Mouse (Mus musculus): ENCODE measurements around the gene Sass6. TPM values are rescaled to one million over a fixed set of nuclear protein-coding genes. Genes with fewer than 3 reads are reported as not detected.
"Not testable (repeated sequence)": the region's sequence is repeated elsewhere in the genome, so short reads cannot be mapped to it uniquely, and the experiment has no call there.

Gene Sass6
- polyA plus RNA-seq (2014; fragmentation: Nextera tagmentation; extraction: Ambion mirVana), result 18.8 and 25.3 TPM in 2 replicates

DNA sequence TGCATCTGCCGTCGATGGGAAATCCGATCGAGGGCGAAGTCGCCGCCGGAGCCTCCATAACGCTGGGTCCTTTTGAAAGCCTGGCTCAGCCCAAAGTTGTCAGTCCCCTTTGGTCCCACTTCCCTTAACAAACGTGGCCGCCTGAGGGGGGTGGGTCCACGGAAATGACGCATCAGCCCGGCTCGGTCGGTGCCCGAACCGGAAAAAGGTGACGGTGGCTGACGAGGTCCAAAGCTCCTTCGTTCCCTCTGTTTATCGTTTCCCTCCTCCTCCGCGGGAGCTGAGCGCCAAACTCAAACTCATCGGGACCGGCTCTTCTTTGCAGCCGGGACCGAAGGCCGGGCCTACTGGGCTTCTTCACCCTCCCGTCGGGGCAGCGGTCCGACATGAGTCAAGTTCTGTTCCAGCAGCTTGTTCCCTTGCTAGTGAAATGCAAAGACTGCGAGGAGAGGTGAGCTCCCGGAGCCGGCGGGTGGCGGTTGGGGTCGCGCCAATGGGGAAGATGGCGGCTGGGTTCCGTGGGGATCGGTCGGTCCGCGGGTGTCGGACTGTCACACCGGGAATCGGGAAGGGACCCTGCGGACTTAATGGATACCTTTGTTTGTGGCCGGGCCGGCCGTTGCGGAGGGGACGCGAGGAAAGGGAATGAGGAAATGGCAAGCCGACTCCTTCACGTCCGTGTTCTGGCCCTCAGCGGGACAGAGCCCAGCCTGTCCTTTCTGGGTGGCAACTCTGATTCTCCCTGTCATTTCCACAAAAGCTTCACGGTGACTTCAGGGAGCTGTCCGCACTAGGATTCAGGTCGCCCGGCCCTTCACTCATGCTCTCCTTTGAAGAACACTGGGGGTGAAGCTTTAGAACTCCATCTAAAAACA, at the start of gene Sass6:
Gene Sass6, plus strand, starts transcription at position 255 of the 875 bp plus-strand sequence.
- Histone ChIP-seq H3K9me3 (ENCODE audit: control insufficient read depth, low read length) (no peaks in the 10 kb centered on the region), H3K36me3 (ENCODE audit: control insufficient read depth, insufficient read depth, low read length) (peaks cover 19% of the 10 kb centered on the region), H3K27ac (ENCODE audit: low read depth) (peak within 1 kb of the TSS; percentile 69), H3K27me3 (replicated peaks; ENCODE audit: control insufficient read depth, insufficient read depth, low read length) (no peaks in the 10 kb centered on the region), H3K4me3 (ENCODE audit: low read depth, low read length) (peak within 1 kb of the TSS; percentile 77), H3K9ac (ENCODE audit: low read length) (peak within 1 kb of the TSS; percentile 67), H3K4me1 (replicated peaks; ENCODE audit: control insufficient read depth, insufficient read depth, low read length) (peaks cover 9% of the 10 kb centered on the region; the same call in 1 of the 2 replicates), H3K4me2 (ENCODE audit: low read length) (peak within 1 kb of the TSS; percentile 60)
- WGBS, result under 1% methylated on average over 65 of the region's 65 CpGs
- ATAC-seq (replicated peaks; ENCODE audit: low FRiP score, low TSS enrichment, low read depth) (peak; percentile 97), DNase-seq (ENCODE audit: low spot score) (peak; percentile 99)

DNA sequence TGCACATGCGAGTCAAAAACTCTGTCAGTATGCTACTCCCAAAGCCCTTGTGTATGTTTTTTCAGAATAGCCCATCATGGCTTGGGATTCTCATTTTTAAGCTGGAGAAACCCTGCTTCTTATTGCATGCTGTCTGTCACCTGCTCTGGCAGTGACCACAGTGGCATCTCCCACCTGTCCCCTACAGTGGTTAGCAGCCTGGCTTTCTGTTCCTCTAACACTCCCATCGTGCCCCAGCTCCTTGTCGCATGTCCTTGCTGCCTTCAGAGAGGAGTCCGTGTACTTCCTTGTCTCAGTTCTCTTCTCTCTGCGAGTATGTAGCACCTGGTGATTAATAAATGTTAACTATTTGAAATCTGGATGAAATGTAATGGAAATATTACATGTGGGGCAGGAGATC, 47.4 kb upstream of the Sass6 start:
- no peaks in the 10 kb centered on the region for H3K27me3 ChIP-seq (replicated peaks; ENCODE audit: control insufficient read depth, insufficient read depth, low read length)
- H3K4me3 ChIP-seq (ENCODE audit: low read depth, low read length), result no peak overlapping the region
- H3K27ac ChIP-seq (ENCODE audit: low read depth), result no peak overlapping the region
- no peak overlapping the region for H3K9ac ChIP-seq (ENCODE audit: low read length)
- H3K4me2 ChIP-seq (ENCODE audit: low read length), result no peak overlapping the region
- H3K4me1 ChIP-seq (replicated peaks; ENCODE audit: control insufficient read depth, insufficient read depth, low read length), result no peaks in the 10 kb centered on the region
- no peaks in the 10 kb centered on the region for H3K9me3 ChIP-seq (ENCODE audit: control insufficient read depth, low read length)
- DNase-seq (ENCODE audit: low spot score), result no peak
- H3K36me3 ChIP-seq (ENCODE audit: control insufficient read depth, insufficient read depth, low read length), result peaks cover 21% of the 10 kb centered on the region
- ATAC-seq (replicated peaks; ENCODE audit: low FRiP score, low TSS enrichment, low read depth), result no peak
- WGBS, result 82% methylated on average over 5 of the region's 5 CpGs

GRCm38 (mm10) chr3:116551362-116551761, 43.4 kb upstream of the Sass6 start:
- no peak overlapping the region for H3K9ac ChIP-seq (ENCODE audit: low read length)
- no peaks in the 10 kb centered on the region for H3K4me1 ChIP-seq (replicated peaks; ENCODE audit: control insufficient read depth, insufficient read depth, low read length)
- no peak overlapping the region for H3K4me3 ChIP-seq (ENCODE audit: low read depth, low read length)
- H3K36me3 ChIP-seq (ENCODE audit: control insufficient read depth, insufficient read depth, low read length), result peaks cover 12% of the 10 kb centered on the region
- H3K27me3 ChIP-seq (replicated peaks; ENCODE audit: control insufficient read depth, insufficient read depth, low read length), result no peaks in the 10 kb centered on the region
- H3K27ac ChIP-seq (ENCODE audit: low read depth), result no peak overlapping the region
- no peaks in the 10 kb centered on the region for H3K9me3 ChIP-seq (ENCODE audit: control insufficient read depth, low read length)
- DNase-seq (ENCODE audit: low spot score) (no peak), ATAC-seq (replicated peaks; ENCODE audit: low FRiP score, low TSS enrichment, low read depth) (no peak)
- no peak overlapping the region for H3K4me2 ChIP-seq (ENCODE audit: low read length)
- 90% methylated on average over 5 of the region's 5 CpGs for WGBS

DNA sequence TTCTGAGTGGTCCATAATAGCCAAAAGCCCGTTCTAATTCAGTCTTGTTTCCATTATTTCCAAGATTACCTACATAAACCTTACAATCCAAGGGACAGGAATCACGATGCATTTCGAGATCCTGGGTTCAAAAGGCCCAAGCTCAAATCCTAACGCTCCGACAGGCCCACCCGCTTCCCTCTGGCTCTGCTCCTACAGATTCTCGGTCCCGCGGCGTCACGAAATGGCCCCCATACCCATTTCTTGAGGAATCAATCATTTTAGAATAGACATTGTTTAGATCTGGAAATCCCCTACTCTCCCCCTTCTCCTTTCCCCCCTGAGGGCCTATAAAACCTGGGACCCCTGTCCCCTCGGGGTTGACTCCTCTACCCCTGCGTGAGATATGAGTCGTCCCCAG, 33.5 kb upstream of the Sass6 start:
- H3K36me3 ChIP-seq (ENCODE audit: control insufficient read depth, insufficient read depth, low read length); H3K4me2 ChIP-seq (ENCODE audit: low read length); H3K4me1 ChIP-seq (replicated peaks; ENCODE audit: control insufficient read depth, insufficient read depth, low read length); H3K9ac ChIP-seq (ENCODE audit: low read length); DNase-seq (ENCODE audit: low spot score); H3K4me3 ChIP-seq (ENCODE audit: low read depth, low read length); H3K9me3 ChIP-seq (ENCODE audit: control insufficient read depth, low read length); H3K27me3 ChIP-seq (replicated peaks; ENCODE audit: control insufficient read depth, insufficient read depth, low read length); H3K27ac ChIP-seq (ENCODE audit: low read depth); ATAC-seq (replicated peaks; ENCODE audit: low FRiP score, low TSS enrichment, low read depth): not testable (repeated sequence)
- WGBS, result 95% methylated on average over 13 of the region's 14 CpGs

DNA sequence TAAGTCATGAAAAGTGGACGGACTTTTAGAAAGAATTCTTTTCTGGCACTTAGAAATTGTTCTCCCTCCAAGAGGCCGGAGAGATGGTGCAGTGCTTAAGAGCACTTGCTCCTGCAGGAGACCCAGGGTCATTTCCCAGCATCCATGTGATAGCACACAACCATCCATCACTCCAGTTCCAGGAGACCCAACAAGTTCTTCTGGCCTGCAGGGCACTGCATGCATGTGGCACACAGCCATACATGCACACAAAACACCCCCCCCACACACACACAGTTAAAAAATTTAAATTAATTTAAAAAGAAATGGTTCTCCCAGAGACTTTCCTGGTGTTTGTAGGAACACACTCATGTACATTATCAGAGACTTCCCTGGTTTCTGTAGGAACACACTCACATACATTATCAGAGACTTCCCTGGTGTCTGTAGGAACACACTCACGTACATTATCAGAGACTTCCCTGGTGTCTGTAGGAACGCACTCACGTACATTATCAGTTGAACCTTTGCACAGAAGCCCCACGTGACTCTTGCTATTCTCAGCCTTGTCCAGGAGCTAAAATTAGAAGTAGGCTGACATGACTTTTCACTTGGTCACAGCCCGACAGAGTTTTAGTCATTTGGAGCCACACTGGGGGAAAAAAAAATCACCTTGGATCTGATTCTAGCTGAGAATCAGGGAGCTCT, 32.2 kb upstream of the Sass6 start, which contains the start of gene Lrrc39:
Gene Lrrc39, plus strand, starts transcription at position 566 of the 687 bp plus-strand sequence.
- Histone ChIP-seq H3K9me3 (ENCODE audit: control insufficient read depth, low read length) (peaks cover 4% of the 10 kb centered on the region; the same call in 1 of the 2 replicates), H3K9ac (ENCODE audit: low read length) (no peak within 1 kb of the TSS), H3K27ac (ENCODE audit: low read depth) (no peak within 1 kb of the TSS), H3K27me3 (replicated peaks; ENCODE audit: control insufficient read depth, insufficient read depth, low read length) (no peaks in the 10 kb centered on the region), H3K36me3 (ENCODE audit: control insufficient read depth, insufficient read depth, low read length) (no peaks in the 10 kb centered on the region), H3K4me1 (replicated peaks; ENCODE audit: control insufficient read depth, insufficient read depth, low read length) (no peaks in the 10 kb centered on the region), H3K4me2 (ENCODE audit: low read length) (0 out of 2 replicates have a peak within 1 kb of the TSS, but pooled peaks have one; percentile 20), H3K4me3 (ENCODE audit: low read depth, low read length) (no peak within 1 kb of the TSS)
- DNase-seq (ENCODE audit: low spot score), result peak; percentile 52
- peak; percentile 66; the same call in 1 of the 2 replicates for ATAC-seq (replicated peaks; ENCODE audit: low FRiP score, low TSS enrichment, low read depth)
- 60% methylated on average over 7 of the region's 7 CpGs for WGBS

DNA sequence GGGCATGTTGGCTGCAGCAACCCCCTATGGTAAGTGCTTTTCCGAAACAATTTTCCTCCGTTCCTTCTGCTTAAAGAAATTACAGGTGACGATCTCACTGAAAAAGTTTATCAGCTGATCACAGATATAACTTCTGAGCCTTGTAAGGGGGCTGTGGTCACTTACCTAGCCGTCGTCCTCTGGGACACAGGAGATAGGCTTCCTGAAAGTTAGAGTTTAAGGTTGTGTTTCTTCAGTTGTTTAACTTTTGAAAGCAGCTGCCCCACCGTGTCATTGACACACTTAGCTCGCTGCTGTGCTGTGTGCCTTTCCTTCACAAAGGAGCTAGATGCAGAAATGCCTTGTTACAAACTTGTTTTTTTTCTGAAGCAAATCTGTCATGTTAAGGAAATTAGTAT, 31.7 kb upstream of the Sass6 start:
- H3K9me3 ChIP-seq (ENCODE audit: control insufficient read depth, low read length), result peaks cover 4% of the 10 kb centered on the region; the same call in 1 of the 2 replicates
- H3K9ac ChIP-seq (ENCODE audit: low read length), result no peak overlapping the region
- 72% methylated on average over 7 of the region's 7 CpGs for WGBS
- ATAC-seq (replicated peaks; ENCODE audit: low FRiP score, low TSS enrichment, low read depth), result no peak
- H3K4me1 ChIP-seq (replicated peaks; ENCODE audit: control insufficient read depth, insufficient read depth, low read length), result no peaks in the 10 kb centered on the region
- H3K4me2 ChIP-seq (ENCODE audit: low read length), result 0 out of 2 replicates have a peak overlapping the region, but pooled peaks have one; percentile 20
- H3K4me3 ChIP-seq (ENCODE audit: low read depth, low read length), result no peak overlapping the region
- no peak overlapping the region for H3K27ac ChIP-seq (ENCODE audit: low read depth)
- no peaks in the 10 kb centered on the region for H3K36me3 ChIP-seq (ENCODE audit: control insufficient read depth, insufficient read depth, low read length)
- no peak for DNase-seq (ENCODE audit: low spot score)
- H3K27me3 ChIP-seq (replicated peaks; ENCODE audit: control insufficient read depth, insufficient read depth, low read length), result no peaks in the 10 kb centered on the region

GRCm38 (mm10) chr3:116570628-116571027, 24.2 kb upstream of the Sass6 start:
- 54% methylated on average over 2 of the region's 2 CpGs for WGBS
- H3K9ac ChIP-seq (ENCODE audit: low read length), result no peak overlapping the region
- DNase-seq (ENCODE audit: low spot score) (no peak), ATAC-seq (replicated peaks; ENCODE audit: low FRiP score, low TSS enrichment, low read depth) (no peak)
- peaks cover 4% of the 10 kb centered on the region; the same call in 1 of the 2 replicates for H3K9me3 ChIP-seq (ENCODE audit: control insufficient read depth, low read length)
- H3K4me1 ChIP-seq (replicated peaks; ENCODE audit: control insufficient read depth, insufficient read depth, low read length), result no peaks in the 10 kb centered on the region
- no peaks in the 10 kb centered on the region for H3K36me3 ChIP-seq (ENCODE audit: control insufficient read depth, insufficient read depth, low read length)
- no peak overlapping the region for H3K4me3 ChIP-seq (ENCODE audit: low read depth, low read length)
- no peak overlapping the region for H3K27ac ChIP-seq (ENCODE audit: low read depth)
- no peaks in the 10 kb centered on the region for H3K27me3 ChIP-seq (replicated peaks; ENCODE audit: control insufficient read depth, insufficient read depth, low read length)
- no peak overlapping the region for H3K4me2 ChIP-seq (ENCODE audit: low read length)

DNA sequence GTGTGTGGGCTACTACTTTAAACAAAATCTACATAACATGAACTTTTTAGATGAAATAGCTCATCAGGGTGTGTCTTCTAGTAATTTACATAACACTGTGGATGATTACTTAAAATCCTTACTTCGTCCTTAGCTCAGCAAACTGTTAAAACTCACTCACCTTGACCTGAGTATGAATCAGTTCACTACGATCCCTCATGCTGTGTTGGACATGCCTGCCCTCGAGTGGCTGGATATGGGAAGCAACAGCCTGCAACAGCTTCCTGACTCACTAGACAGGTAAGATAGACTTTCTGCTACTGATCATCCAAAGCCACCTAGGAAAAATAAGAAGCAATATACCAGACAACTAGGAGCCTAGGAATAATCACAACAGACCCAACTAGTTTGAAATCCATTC, 17.5 kb upstream of the Sass6 start:
- H3K4me1 ChIP-seq (replicated peaks; ENCODE audit: control insufficient read depth, insufficient read depth, low read length), result no peaks in the 10 kb centered on the region
- no peak overlapping the region for H3K9ac ChIP-seq (ENCODE audit: low read length)
- H3K4me3 ChIP-seq (ENCODE audit: low read depth, low read length), result no peak overlapping the region
- DNase-seq (ENCODE audit: low spot score), result no peak
- H3K36me3 ChIP-seq (ENCODE audit: control insufficient read depth, insufficient read depth, low read length), result peaks cover 24% of the 10 kb centered on the region
- H3K27ac ChIP-seq (ENCODE audit: low read depth), result no peak overlapping the region
- 48% methylated on average over 3 of the region's 3 CpGs for WGBS
- ATAC-seq (replicated peaks; ENCODE audit: low FRiP score, low TSS enrichment, low read depth), result no peak
- H3K4me2 ChIP-seq (ENCODE audit: low read length), result no peak overlapping the region
- no peaks in the 10 kb centered on the region for H3K27me3 ChIP-seq (replicated peaks; ENCODE audit: control insufficient read depth, insufficient read depth, low read length)
- H3K9me3 ChIP-seq (ENCODE audit: control insufficient read depth, low read length), result no peaks in the 10 kb centered on the region
